Mouse (Mus musculus): ENCODE results near the gene Atp6ap2. TPM values are rescaled to one million over a fixed set of nuclear protein-coding genes. Genes with fewer than 3 reads are reported as not detected.

Gene Atp6ap2
- total RNA-seq, 4 experiments from 2014 or later, result 175 to 206 (median 187) TPM

Other genes starting within 250 kb of the Atp6ap2 start
- gene 1810030O07Rik, start 85.9 kb downstream of the Atp6ap2 start, total RNA-seq (2022), result 10 to 100 TPM; 15.3 to 23.6 (median 19.2) TPM
- gene Med14, start 174.3 kb downstream of the Atp6ap2 start, total RNA-seq (2022), result 10 to 100 TPM; 67.2 to 80.7 (median 70.9) TPM